Mouse (Mus musculus) G1E-ER4 (cell line): ENCODE results near the gene Arf3. TPM values are rescaled to one million over a fixed set of nuclear protein-coding genes. Genes with fewer than 3 reads are reported as not detected.

Experiments used
- GATA1 ChIP-seq: IDR thresholded peaks from one replicate; pipeline ENCODE4 v1.8.0; 2012; ENCODE audit warnings: low read length, inconsistent platforms
- polyA plus RNA-seq: library from polyadenylated mRNA; stranded (reverse); fragments of >175 nt; gene quantifications from 2 replicates; pipeline ENCODE4 v1.2.3, GENCODE M21; 2012

Gene Arf3
- polyA plus RNA-seq, 1 experiment = 43.4 TPM

DNA sequence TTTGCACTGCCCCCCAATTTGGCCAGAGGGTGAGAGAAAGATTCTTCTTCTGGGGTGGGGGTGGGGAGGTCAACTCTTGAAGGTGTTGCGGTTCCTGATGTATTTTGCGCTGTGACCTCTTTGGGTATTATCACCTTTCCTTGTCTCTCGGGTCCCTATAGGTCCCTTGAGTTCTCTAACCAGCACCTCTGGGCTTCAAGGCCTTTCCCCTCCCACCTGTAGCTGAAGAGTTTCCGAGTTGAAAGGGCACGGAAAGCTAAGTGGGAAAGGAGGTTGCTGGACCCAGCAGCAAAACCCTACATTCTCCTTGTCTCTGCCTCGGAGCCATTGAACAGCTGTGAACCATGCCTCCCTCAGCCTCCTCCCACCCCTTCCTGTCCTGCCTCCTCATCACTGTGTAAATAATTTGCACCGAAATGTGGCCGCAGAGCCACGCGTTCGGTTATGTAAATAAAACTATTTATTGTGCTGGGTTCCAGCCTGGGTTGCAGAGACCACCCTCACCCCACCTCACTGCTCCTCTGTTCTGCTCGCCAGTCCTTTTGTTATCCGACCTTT lies 30.2 kb upstream of the Arf3 start:
- no peak for TF ChIP-seq GATA1

DNA sequence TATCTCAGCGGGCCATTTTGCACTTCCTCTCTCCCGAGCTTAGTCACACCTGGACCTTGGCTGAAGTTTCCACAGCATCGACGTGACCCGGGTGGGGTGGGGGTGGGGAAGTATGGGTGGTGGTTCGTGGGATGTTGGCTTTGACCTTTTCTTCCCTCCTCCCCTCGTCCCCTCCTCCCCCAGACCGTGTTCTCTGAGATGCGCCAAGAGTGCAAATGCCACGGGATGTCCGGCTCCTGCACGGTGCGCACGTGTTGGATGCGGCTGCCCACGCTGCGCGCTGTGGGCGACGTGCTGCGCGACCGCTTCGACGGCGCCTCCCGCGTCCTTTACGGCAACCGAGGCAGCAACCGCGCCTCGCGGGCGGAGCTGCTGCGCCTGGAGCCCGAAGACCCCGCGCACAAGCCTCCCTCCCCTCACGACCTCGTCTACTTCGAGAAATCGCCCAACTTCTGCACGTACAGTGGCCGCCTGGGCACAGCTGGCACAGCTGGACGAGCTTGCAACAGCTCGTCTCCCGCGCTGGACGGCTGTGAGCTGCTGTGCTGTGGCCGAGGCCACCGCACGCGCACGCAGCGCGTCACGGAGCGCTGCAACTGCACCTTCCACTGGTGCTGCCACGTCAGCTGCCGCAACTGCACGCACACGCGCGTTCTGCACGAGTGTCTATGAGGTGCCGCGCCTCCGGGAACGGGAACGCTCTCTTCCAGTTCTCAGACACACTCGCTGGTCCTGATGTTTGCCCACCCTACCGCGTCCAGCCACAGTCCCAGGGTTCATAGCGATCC lies 29.4 kb upstream of the Arf3 start:
- no peak for TF ChIP-seq GATA1

DNA sequence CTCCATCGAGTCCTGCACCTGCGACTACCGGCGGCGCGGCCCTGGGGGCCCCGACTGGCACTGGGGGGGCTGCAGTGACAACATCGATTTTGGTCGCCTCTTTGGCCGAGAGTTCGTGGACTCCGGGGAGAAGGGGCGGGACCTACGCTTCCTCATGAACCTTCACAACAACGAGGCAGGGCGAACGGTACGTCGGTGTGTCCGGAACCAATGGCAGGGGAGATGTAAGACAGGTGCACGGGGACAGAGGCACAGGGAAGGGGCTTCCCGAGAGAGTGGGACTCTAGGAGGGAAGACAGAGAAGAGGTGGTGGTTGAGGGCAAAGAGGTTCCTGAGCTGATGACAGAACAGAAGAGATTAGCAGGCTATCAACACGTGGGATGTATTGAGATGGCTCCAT lies 28.8 kb upstream of the Arf3 start:
- no peak for TF ChIP-seq GATA1

DNA sequence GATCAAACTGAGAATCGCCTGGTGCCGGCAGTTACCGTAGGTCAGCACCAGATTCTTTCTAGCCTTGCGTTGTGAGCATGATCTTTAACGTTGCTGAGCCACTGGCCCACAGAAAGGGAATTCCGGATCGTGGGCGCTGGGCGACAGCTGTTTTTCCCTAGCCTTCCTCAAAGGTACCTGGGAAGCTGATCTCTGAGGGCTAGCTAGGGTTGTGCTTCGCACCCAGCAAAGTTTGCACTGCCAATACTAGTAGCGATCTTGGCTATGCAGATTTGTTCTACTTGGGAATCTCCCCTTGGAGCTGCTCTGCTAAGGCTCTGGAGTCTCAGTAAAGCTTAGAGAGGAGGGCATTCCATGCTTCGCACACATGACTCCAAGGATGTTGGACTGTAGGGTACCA lies 28.2 kb upstream of the Arf3 start:
- TF ChIP-seq GATA1 = no peak

DNA sequence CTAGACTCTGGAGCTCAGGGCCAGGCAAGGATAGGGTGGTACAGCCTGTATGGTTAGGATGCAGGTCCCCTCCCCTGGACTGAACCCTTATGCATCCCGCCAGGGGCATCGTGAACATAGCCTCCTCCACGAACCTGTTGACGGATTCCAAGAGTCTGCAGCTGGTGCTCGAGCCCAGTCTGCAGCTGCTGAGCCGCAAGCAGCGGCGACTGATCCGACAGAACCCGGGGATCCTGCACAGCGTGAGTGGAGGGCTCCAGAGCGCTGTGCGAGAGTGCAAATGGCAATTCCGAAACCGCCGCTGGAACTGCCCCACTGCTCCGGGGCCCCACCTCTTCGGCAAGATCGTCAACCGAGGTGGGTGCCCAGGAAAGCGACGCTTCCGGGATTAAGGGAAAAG lies 27.7 kb upstream of the Arf3 start:
- no peak for TF ChIP-seq GATA1

DNA sequence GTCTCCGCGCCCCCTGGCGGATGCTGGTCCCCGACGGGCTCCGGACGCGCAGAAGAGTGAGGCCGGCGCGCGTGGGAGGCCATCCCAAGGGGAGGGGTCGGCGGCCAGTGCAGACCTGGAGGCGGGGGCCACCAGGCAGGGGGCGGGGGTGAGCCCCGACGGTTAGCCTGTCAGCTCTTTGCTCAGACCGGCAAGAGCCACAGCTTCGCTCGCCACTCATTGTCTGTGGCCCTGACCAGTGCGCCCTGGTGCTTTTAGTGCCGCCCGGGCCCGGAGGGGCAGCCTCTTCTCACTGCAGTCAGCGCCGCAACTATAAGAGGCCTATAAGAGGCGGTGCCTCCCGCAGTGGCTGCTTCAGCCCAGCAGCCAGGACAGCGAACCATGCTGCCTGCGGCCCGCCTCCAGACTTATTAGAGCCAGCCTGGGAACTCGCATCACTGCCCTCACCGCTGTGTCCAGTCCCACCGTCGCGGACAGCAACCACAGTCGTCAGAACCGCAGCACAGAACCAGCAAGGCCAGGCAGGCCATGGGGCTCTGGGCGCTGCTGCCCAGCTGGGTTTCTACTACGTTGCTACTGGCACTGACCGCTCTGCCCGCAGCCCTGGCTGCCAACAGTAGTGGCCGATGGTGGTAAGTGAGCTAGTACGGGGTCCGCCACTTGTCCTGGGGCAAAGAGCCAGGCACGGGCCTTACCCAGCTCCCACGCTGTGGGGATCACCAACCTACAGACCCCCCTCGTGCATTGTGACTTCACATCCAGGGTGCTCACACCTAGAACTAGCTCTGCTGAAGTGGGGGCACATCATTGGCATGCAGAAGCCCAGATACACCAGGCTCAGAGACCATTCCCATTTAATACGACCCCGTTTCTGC lies 26.9 kb upstream of the Arf3 start, which contains the start of gene Wnt1:
TSS of gene Wnt1 (plus strand) at position 197 of the 875 bp plus-strand sequence.
- TF ChIP-seq GATA1 = no peak

DNA sequence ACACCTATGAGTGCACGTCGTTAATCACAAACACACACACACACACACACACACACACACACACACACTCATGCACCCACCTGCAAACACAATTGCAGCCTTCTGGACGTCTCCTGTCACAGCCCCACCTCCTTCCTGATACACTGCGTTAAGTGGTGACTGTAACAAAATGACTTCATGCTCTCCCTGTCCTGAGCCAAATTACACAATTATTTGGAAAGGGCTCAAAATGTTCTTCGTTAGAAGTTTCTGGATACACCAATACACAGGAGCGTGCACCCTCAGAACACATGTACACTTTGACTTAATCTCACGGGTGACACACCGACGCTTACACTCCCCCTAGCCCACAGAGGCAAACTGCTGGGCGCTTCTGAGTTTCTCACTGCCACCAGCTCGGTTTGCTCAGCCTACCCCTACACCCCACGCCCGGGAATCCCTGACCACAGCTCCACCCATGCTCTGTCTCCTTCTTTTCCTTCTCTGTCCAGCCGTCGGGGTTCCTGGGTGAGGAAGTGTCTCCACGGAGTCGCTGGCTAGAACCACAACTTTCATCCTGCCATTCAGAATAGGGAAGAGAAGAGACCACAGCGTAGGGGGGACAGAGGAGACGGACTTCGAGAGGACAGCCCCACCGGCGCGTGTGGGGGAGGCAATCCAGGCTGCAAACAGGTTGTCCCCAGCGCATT lies 26.1 kb upstream of the Arf3 start:
- TF ChIP-seq GATA1 = no peak

DNA sequence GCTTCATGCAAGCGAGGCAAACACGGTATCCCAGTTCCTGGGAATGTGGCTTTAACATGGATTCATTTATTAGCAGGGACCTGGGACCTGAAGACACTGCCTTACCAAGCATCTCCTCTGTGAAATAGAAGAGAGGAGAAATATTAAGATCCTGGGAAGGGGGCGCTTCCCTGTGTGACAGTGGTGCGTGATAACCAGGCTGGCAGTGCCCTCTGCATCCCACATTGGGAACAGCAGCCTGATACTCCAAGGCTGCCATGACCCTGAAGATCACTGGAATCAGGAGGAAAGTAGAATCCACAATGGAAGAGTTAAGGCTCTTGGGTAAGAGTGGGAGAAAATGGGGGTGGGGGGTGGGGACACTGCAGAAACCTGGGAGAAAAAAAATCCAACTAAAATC lies 24.9 kb upstream of the Arf3 start:
- no peak for TF ChIP-seq GATA1

DNA sequence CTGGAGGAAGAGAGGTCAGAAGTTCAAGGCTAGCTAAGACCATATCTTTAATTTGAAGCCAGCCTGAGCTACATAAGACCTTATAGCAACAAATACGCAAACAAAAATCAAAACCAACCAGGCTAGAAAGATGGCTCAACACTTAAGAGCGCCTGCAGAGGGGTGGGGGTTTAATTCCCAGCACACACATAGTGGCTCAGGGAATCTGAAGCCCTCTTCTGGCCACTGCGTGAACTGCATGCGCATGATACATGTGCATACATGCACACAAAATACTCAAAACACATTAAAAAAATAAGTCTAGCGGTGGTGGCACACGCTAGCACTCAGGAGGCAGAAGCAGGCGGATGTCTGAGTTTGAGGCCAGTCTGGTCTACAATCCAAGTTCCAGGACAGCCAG lies 22.7 kb upstream of the Arf3 start:
- TF ChIP-seq GATA1 = no peak

DNA sequence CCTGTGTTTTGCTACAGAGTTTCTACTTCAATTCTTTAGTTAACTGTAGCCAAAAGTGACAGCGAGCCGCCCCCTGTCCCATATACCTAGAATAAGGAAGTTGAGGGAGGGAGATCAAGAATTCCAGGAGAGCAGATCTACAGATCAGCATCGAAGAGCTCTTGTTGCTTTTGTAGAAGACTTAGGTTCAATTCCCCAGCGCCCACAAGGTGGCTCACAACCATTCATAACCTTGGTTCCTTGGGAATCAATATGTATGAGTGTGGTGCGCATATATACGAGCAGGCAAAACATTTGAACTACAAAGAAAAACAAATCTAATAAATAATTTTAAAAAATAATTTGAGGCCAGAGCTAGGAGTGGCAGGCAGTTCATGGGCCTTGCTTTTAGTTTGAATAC lies 18.2 kb upstream of the Arf3 start:
- no peak for TF ChIP-seq GATA1

DNA sequence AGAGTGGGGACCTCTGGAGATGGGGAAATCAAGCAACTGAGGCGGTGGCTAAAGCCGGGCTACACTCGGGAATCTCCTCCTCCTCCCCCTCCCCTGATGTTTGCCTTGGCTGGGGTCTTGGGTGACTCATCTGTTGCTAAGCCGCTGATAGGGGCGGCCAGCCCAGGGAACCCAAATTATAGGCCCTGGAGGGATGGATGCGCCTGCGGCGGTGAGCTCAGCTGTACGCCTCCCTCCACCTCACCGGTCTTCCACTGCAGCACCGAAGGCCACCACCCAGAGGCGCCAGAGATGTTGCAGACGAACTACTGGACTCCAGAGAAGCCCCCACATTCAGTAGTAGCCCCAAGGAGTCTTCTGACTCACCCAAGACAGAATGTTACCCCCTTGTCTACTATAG lies 17.6 kb upstream of the Arf3 start:
- no peak for TF ChIP-seq GATA1

DNA sequence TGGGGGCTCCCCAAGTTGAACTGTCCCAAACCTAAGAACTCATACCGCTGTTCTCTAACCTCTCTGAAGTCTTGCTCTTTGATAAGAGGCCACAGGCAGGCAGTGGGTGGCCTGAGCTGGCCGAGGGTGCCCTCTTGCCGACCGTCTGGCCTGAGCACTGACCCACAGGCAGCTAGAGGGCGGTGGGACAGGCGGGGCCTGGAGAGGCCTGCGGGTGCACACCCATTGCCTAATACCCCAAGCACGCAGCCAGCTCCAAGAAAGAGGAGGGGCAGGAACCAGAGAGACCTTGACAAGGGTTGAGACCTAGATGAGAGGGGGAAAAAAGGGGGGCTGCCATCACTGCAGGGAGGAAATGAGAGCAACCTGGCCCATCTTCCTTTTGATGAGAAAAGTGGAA lies 17.1 kb upstream of the Arf3 start:
- TF ChIP-seq GATA1 = no peak

DNA sequence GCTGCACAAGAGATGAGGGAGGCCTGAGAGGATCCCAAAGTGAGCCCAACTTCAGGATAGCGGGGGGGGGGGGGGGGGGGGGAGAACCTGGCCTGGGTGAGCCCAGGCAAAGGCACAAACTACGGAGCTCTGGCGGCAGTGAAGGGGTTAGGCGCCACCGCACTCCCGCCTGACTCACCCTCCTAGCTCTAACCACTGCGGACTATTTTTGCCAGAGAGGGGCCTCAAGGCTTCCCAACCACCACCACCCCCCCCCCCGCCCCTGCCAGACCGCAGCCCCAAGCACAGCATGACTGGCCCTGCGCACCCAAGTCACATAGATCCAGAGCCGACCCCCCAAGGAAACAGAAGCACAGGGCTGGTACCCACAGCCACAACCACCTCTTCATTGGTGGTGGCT lies 15.8 kb upstream of the Arf3 start:
- TF ChIP-seq GATA1 = no peak

DNA sequence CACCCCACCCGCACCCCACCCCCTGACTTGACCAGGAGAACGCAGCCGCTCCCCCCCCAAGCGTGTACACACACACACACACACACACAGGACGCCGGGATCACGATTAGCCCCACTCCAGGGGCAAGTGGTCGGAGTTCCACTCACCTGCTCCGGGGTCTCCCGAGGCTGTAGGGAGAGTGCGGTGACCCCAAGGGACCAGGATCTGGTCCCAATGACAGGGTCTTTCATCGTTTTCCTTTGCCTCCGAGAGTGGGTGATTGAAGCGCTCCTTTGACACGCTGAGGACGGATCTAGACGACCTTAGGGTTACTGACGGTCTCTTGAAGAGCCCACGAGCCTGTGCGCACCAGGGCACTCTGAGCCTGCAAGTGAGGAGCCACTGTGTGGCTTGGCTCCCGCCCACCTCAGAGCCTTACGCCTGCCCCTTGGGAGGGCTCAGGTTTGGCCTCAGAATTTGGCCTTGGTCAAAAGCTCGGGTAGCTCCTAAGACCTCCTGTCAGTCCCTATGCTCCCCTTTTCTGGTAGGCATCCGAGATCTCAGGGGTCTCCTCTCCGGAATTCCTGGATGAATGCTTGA lies 15.3 kb upstream of the Arf3 start:
- TF ChIP-seq GATA1 = no peak

DNA sequence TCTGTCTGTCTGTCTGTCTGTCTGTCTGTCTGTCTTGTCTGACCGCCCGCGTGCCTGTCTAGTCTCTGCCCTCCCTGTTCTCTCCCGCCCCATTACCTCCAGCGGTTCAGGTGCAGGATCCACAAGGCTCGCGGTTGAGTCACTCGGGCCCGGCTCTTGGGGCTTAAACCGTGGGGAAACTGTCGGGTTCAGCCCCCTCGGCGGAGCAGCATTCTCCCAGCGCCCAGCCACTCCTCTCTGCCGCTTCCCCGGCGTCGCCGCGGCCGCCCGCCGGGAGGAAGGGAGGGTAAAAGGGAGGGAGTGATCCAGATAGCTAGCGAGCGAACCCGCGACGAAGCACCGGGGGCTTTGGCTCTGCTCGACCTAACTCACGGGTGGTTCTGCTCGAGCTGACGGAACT lies 14.7 kb upstream of the Arf3 start, which contains the start of gene Wnt10b:
TSS of gene Wnt10b (minus strand) at position 389 of the 400 bp plus-strand sequence.
- no peak for TF ChIP-seq GATA1

DNA sequence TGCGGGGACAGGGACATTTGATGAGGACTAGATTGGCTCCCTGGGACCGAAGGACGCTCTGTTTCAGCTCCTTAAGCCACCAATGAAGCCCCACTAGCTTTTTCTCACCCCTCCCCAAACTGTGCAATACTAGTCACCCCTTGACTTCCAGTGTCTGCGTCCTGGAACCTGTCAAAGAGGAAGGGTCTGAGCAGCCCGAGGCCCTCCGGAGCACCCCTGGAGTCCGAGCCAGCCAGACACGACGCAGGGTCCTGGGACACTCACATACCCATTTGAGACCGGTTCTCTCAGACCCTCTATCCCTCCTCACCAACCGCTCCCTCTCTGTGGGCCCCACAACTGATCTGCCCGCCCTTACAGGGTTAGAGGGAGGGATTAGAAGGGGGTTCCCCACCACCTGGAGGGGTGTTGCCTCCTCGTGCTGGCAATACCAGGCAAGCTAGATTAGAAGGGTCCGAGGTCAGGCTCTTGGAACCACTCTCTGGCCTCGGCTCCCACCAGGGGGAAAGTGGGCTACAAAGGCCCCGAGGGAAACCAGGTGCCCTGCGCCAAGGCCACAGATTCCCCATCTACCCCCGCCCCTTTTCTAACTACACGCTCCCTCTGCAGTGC lies 14.1 kb upstream of the Arf3 start:
- no peak for TF ChIP-seq GATA1
